Comparison of ENCODE assay signal across 8 mouse cellular contexts in genomic region chr7:63912234-63912810, GRCm38 (mm10). TPM values are rescaled to one million over a fixed set of nuclear protein-coding genes. Genes with fewer than 3 reads are reported as not detected.
DNase-seq lines count a peak whose midpoint lies in the region; ATAC-seq and TF ChIP-seq lines count a peak whose summit lies in the region.

No protein-coding gene starts in this region.

- peak overlapping the region; percentile 96 for H3K27ac ChIP-seq in bone marrow macrophage, adult 2 months (ENCODE audit: insufficient read depth, low read depth, low read length)

- no peak for TF ChIP-seq CTCF in bone marrow macrophage, adult 2 months (IDR thresholded peaks at IDR 0.05; ENCODE audit: low read depth, low read length)

- H3K4me3 ChIP-seq in bone marrow macrophage, adult 2 months (ENCODE audit: insufficient read depth, low read length): peak overlapping the region; percentile 41

- DNase-seq in ES-CJ7 (ENCODE audit: low read depth, low spot score): peak; percentile 64
- DNase-seq in heart, adult 8-10 months (ENCODE audit: low spot score): peak; percentile 67
- peak; percentile 33 to 79 for DNase-seq in kidney, postnatal 25 days
- DNase-seq in layer of hippocampus, postnatal 14 days (ENCODE audit: low spot score in 2 of 2): no peak
- DNase-seq in adipocyte (ENCODE audit: low spot score): no peak
- DNase-seq in Muller cell, postnatal 12 days (ENCODE audit: inconsistent ontology term): no peak

- H3K4me1 ChIP-seq in bone marrow macrophage, adult 2 months (ENCODE audit: control insufficient read depth, insufficient read depth, low read length): peaks cover 82% of the 10 kb centered on the region

- ATAC-seq in megakaryocyte-erythroid progenitor cell, adult 5-6 weeks (replicated peaks; ENCODE audit: low FRiP score, low TSS enrichment, poor library complexity, severe bottlenecking): peak; percentile 51

- TF ChIP-seq POLR2A in bone marrow macrophage, adult 2 months (IDR thresholded peaks at IDR 0.05; ENCODE audit: borderline replicate concordance, low read depth, low read length): no peak

RNA-seq across cellular contexts. Expression of gene E030018B13Rik, which starts 4.3 kb away (rescaled TPM):
- polyA plus RNA-seq in bone marrow macrophage, adult 2 months (2012; ENCODE audit: insufficient read depth, insufficient read length, missing spikeins): not detected in 2 replicates
- not detected for total RNA-seq in heart, adult 8-10 months (2022)
- not detected in 2 replicates for total RNA-seq in megakaryocyte-erythroid progenitor cell, adult 5-6 weeks (2014; fragmentation: Nextera tagmentation)
- 0.15 TPM in 1 of 2 replicates, not detected in the other for total RNA-seq in megakaryocyte-erythroid progenitor cell, adult 5-6 weeks (2017)
- total RNA-seq in layer of hippocampus, postnatal 14 days (2021): not detected

RNA-seq across cellular contexts. Expression of gene Klf13, which starts 26.4 kb away (rescaled TPM):
- polyA plus RNA-seq in bone marrow macrophage, adult 2 months (2012; ENCODE audit: insufficient read depth, insufficient read length, missing spikeins): 73.0 and 75.3 TPM in 2 replicates
- total RNA-seq in heart, adult 8-10 months (2022): 10 to 100 TPM; 39.6 to 53.1 (median 47.7) TPM
- 36.6 and 56.3 TPM in 2 replicates for total RNA-seq in megakaryocyte-erythroid progenitor cell, adult 5-6 weeks (2014; fragmentation: Nextera tagmentation)
- 14.7 and 17.3 TPM in 2 replicates for total RNA-seq in megakaryocyte-erythroid progenitor cell, adult 5-6 weeks (2017)
- 100 to 1,000 TPM; 170 to 173 TPM for total RNA-seq in layer of hippocampus, postnatal 14 days (2021)

Comparison
In these comparisons a context has a peak if more than half of its experiments do, and no peak if none do; other contexts are left out.
1. DNase-seq: peak in ES-CJ7 (single experiment), heart, adult 8-10 months (single experiment) and kidney, postnatal 25 days (2 of 2); none in layer of hippocampus, postnatal 14 days (0 of 2), adipocyte (single experiment) and Muller cell, postnatal 12 days (single experiment).